Mouse (Mus musculus) hindbrain, embryonic 11.5 days (tissue): ENCODE data around the gene Rundc3b. TPM values are rescaled to one million over a fixed set of nuclear protein-coding genes. Genes with fewer than 3 reads are reported as not detected.

Source experiments
- ATAC-seq: fragments of 200-750 bp; cut with Nextera tagmentation; 2 replicates; pipeline ENCODE4 v1.8.0; 2017; ENCODE audit warnings: mild to moderate bottlenecking, moderate TSS enrichment, moderate library complexity; ENCODE audit not compliant: low FRiP score
- DNase-seq: peaks from one replicate; pipeline ENCODE4 v3.0.0-alpha.2; 2015; ENCODE audit warnings: low spot score
- H3K27ac ChIP-seq: fragments of 300-500 bp; sonication (generic); 2 replicates; pipeline ENCODE4 v1.5.1; 2014; ENCODE audit warnings: mild to moderate bottlenecking, low read depth, low read length
- H3K27me3 ChIP-seq: fragments of 300-500 bp; sonication (generic); 2 replicates; pipeline ENCODE4 v1.6.1; 2014; ENCODE audit warnings: mild to moderate bottlenecking, low read length, moderate library complexity, mixed read lengths; ENCODE audit not compliant: control insufficient read depth, insufficient read depth
- H3K36me3 ChIP-seq: fragments of 300-500 bp; sonication (generic); 2 replicates; pipeline ENCODE4 v1.6.1; 2014; ENCODE audit warnings: mild to moderate bottlenecking, low read length, moderate library complexity, mixed read lengths; ENCODE audit not compliant: control insufficient read depth, insufficient read depth
- H3K4me1 ChIP-seq: fragments of 300-500 bp; sonication (generic); replicated peaks from 2 replicates; pipeline ENCODE4 v1.6.1; 2014; ENCODE audit warnings: low read length, mixed read lengths; ENCODE audit not compliant: control insufficient read depth, insufficient read depth
- H3K4me2 ChIP-seq: fragments of 300-500 bp; sonication (generic); replicated peaks from 2 replicates; pipeline ENCODE4 v1.6.1; 2014; ENCODE audit warnings: mild to moderate bottlenecking, low read depth, low read length
- H3K4me3 ChIP-seq: fragments of 300-500 bp; sonication (generic); 2 replicates; pipeline ENCODE4 v1.5.1; 2014; ENCODE audit warnings: low read depth, low read length
- H3K9ac ChIP-seq: fragments of 300-500 bp; sonication (generic); 2 replicates; pipeline ENCODE4 v1.6.1; 2014; ENCODE audit warnings: low read depth, low read length
- H3K9me3 ChIP-seq: fragments of 300-500 bp; sonication (generic); 2 replicates; pipeline ENCODE4 v1.6.1; 2016; ENCODE audit warnings: low read length; ENCODE audit not compliant: control insufficient read depth
- WGBS: fragments of 180-500 bp; shearing (Covaris S2); extraction: QIAGEN DNeasy Blood & Tissue Kit; methylation state at CpG from one replicate; pipeline ENCODE4 v1.1.7; 2014; 5-methylcytosine and 5-hydroxymethylcytosine counted together
- polyA plus RNA-seq: library from polyadenylated mRNA; unstranded; fragments of >200 nt; fragmentation: Nextera tagmentation; extraction: Ambion mirVana; gene quantifications from 2 replicates; pipeline ENCODE4 v1.2.1, GENCODE M21; 2014

Gene Rundc3b
- 15.2 and 15.4 TPM in 2 replicates for polyA plus RNA-seq

DNA sequence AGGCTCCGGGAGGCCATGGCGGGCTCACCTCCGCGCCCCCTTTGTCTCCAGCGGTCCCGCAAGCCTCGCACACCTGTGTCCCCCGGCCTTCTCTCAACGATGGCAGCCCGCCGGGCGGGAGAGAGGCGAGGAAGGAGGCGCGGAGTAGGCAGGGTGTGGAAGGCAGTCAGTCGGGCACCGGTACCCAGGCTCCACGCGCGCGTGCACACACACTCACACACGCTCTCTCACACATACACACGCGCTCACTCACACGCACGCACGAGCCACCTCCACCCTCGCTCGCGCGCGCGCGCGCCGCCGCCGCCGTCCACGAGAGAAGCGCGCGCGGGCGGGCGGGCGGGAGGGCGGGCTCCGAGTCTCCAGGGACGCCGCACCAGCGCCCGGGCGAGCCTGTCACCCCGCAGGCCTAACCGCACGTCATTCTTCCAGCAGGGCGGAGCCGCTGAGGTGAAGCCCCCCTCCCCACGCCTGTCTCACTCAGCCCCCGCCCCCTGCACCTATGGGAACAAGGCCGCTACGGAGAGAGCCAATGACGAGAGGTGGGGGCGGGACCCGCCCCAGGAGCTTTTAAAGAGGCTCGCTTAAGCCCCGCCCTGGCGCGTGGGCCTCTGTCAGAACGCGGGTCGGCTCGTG is at the start of gene Rundc3b:
Gene Rundc3b, minus strand, starts transcription at position 357 of the 636 bp plus-strand sequence.
- H3K27me3 ChIP-seq, result no peaks in the 10 kb centered on the region
- ATAC-seq (peak; percentile 99), DNase-seq (peak; percentile 94)
- H3K27ac ChIP-seq, result peak within 1 kb of the TSS; percentile 51
- WGBS, result 0% methylated on average over 28 of the region's 74 CpGs
- H3K4me1 ChIP-seq, result no peaks in the 10 kb centered on the region
- no peaks in the 10 kb centered on the region for H3K9me3 ChIP-seq
- no peaks in the 10 kb centered on the region for H3K36me3 ChIP-seq
- H3K4me2 ChIP-seq, result peak within 1 kb of the TSS; percentile 82
- H3K9ac ChIP-seq, result peak within 1 kb of the TSS; percentile 62
- H3K4me3 ChIP-seq, result peak within 1 kb of the TSS; percentile 79

DNA sequence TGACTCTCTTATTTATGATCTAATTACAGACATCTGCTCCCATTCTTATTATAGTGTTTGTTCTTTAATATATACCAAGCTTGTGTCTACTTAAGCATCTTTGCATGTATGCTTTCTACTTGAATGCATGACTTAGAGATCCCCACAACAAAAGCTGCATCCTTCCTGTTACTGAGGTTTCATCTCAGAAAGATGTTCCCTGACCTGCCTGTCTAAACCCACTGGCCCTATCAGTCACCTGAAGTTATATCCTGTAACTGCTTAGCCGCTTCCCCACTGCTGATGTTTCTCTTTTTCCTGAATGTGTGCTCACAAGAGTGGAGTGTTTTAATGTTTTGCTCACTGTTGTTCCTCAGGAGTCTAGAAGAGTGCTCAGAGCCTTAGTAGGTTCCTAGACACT is 46.9 kb upstream of the Rundc3b start:
- no peaks in the 10 kb centered on the region for H3K27me3 ChIP-seq
- H3K9me3 ChIP-seq, result no peaks in the 10 kb centered on the region
- no peak overlapping the region for H3K9ac ChIP-seq
- H3K27ac ChIP-seq, result no peak overlapping the region
- H3K4me2 ChIP-seq, result no peak overlapping the region
- ATAC-seq, result no peak
- DNase-seq, result no peak
- no peaks in the 10 kb centered on the region for H3K36me3 ChIP-seq
- H3K4me1 ChIP-seq, result no peaks in the 10 kb centered on the region
- no peak overlapping the region for H3K4me3 ChIP-seq
- 93% methylated on average over 1 of the region's 1 CpGs for WGBS

DNA sequence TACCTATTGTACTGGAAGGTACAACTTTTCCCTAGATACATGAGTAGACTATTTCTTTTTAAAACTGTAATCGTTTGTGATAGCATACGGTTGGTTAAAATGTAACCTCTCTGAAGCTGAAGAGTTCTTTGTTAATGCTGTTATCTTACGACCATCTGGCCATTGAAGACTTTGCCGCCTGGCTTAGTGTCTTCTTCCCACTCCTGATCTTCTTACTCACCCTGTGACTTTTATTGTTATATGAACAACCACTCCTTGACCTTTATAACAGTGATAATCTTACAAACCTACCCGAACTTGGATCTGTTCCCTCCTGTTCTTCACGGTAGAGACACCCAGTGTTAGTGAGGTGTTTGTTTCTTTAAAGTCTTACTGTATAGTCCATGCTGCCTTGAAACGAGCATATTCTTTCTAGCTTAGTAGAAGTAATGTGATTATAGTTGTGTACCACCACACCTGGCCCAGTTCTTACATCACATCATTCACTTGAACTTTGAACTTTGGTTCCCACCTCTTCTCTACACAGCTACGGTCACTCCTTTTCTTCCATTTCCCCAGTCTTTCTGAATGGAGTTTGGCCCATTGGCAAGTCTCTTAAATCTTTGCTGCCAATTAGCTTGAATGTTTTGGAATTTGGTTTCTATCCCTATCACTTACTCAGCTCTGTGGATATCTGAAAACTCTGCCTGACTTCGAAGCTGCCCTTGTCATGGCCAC is 45.2 kb upstream of the Rundc3b start:
- no peak overlapping the region for H3K4me2 ChIP-seq
- H3K9ac ChIP-seq, result no peak overlapping the region
- H3K27me3 ChIP-seq, result no peaks in the 10 kb centered on the region
- WGBS, result 78% methylated on average over 9 of the region's 9 CpGs
- ATAC-seq (no peak), DNase-seq (no peak)
- no peaks in the 10 kb centered on the region for H3K4me1 ChIP-seq
- no peaks in the 10 kb centered on the region for H3K9me3 ChIP-seq
- no peak overlapping the region for H3K4me3 ChIP-seq
- no peaks in the 10 kb centered on the region for H3K36me3 ChIP-seq
- no peak overlapping the region for H3K27ac ChIP-seq

DNA sequence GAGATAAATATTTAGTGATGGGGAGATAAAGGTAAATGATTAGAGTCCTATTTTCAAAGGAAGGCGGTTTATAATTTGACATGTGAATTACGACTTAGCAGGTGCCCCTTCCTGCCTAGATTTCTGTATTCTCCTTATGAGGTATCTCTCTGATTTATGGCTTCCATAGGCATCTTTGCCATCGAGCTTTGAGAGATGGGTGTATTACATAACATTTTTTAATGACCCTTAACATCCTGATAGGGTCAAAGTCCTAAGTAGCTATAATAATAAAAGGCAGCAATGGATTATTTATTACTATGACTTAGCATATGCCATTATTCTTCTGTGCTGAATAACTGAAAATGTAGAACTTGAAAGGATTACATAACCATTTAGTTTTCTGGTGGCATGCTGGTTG is 41.9 kb upstream of the Rundc3b start:
- 77% methylated on average over 3 of the region's 3 CpGs for WGBS
- H3K36me3 ChIP-seq, result no peaks in the 10 kb centered on the region

DNA sequence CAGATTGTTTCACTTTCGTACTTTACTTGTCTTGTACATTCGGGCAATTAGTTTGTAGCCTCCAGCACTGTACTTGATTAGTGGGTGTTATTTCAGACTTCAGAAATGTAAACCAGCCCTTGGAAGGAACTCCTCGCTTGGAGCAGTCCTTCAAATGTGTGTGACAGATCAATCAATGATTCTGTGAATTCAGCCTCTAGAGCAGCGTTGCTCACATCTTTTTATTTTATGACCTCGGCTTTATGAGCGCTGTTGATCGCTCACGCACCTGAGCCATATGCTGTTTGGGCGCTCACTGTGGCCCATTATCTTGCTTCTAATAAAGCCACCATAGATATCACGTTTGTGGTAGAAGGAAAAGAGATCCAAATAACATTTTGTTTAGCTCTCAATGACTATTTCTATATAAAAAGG is 38.0 kb upstream of the Rundc3b start:
- no peak for DNase-seq
- 78% methylated on average over 10 of the region's 10 CpGs for WGBS
- no peaks in the 10 kb centered on the region for H3K4me1 ChIP-seq

More for the DNA sequence above, 41.9 kb upstream of the Rundc3b start:
- H3K4me1 ChIP-seq, result no peaks in the 10 kb centered on the region
- H3K27ac ChIP-seq, result no peak overlapping the region
- H3K4me2 ChIP-seq, result no peak overlapping the region
- no peaks in the 10 kb centered on the region for H3K27me3 ChIP-seq
- ATAC-seq (no peak), DNase-seq (no peak)
- no peaks in the 10 kb centered on the region for H3K9me3 ChIP-seq
- H3K4me3 ChIP-seq, result no peak overlapping the region
- H3K9ac ChIP-seq, result no peak overlapping the region

DNA sequence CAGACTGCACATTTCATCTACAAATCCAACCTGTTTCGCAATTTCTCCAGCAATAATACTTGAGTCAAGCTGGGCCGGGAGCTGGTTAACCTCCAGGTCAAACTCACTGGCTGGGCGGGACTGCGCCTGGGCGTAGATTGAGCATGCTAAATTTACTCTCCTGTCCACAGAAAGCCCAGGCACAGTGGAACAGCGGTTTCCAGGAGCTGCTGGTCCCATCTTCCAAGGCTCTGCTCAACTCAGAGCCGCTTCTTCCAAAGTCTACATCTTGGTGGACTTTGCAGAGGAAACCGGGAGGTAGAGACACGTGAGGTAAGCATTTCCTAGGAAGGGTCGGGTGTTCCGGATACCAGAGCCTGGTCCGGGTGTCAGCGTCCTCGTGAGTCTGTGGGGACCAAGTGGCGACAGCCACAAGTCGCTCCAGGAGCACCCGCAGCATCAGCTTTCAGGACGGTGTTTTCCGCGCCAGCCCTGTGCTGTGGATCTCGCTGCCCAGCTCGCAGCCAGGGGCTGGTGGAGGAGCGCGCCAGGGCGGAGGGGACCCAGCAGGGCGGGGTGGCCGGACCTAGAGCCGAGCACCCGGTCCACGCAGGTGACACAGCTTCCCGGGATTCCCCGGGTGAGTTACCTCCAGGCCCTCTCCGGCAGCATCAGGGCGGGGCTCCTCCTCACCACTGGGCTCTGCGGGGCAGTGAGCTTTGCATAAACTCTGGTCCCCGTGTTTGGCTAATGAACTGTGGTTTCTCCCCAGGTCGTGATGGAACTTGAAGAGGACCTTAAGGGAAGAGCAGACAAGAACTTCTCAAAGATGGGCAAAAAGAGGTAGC is 37.4 kb upstream of the Rundc3b start, which contains the start of gene Abcb1a:
Gene Abcb1a, plus strand, starts transcription at position 167 of the 827 bp plus-strand sequence.
- Histone ChIP-seq H3K4me2 (peak within 1 kb of the TSS; percentile 81), H3K9ac (peak within 1 kb of the TSS; percentile 21; the same call in 1 of the 2 replicates), H3K36me3 (no peaks in the 10 kb centered on the region), H3K4me1 (no peaks in the 10 kb centered on the region), H3K4me3 (peak within 1 kb of the TSS; percentile 34), H3K9me3 (no peaks in the 10 kb centered on the region), H3K27ac (no peak within 1 kb of the TSS), H3K27me3 (no peaks in the 10 kb centered on the region)
- ATAC-seq (peak; percentile 71), DNase-seq (peak; percentile 42)
- 7% methylated on average over 36 of the region's 37 CpGs for WGBS

More for the DNA sequence above, 38.0 kb upstream of the Rundc3b start:
- Histone ChIP-seq H3K4me2 (peak overlapping the region; percentile 81), H3K27me3 (no peaks in the 10 kb centered on the region), H3K36me3 (no peaks in the 10 kb centered on the region), H3K9me3 (no peaks in the 10 kb centered on the region), H3K27ac (no peak overlapping the region), H3K9ac (no peak overlapping the region), H3K4me3 (peak overlapping the region; percentile 34)
- ATAC-seq, result peak; percentile 51; the same call in 1 of the 2 replicates

DNA sequence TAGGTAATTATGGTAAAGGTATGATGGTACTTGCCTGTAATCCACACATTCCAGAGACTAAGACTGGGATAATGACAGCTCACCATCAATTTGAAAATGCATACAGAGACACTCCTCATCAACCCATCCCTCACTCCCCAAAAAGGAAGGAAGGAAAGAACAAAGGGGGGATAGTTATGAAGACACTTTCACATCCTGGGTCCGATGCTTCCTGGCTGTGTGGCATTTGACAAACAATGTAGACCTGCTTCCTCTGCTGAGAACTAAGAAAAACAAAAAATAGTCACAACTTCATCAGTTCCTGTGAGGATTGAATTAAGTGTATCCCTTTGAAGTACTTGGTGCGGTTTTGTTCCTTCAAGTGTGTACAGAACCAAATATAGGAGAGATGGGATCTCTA is 29.3 kb upstream of the Rundc3b start:
- no peaks in the 10 kb centered on the region for H3K9me3 ChIP-seq
- 91% methylated on average over 2 of the region's 2 CpGs for WGBS
- H3K9ac ChIP-seq, result no peak overlapping the region
- no peak overlapping the region for H3K4me2 ChIP-seq
- ATAC-seq, result no peak
- no peak for DNase-seq
- no peak overlapping the region for H3K4me3 ChIP-seq
- H3K4me1 ChIP-seq, result no peaks in the 10 kb centered on the region
- no peaks in the 10 kb centered on the region for H3K27me3 ChIP-seq
- H3K27ac ChIP-seq, result no peak overlapping the region
- H3K36me3 ChIP-seq, result no peaks in the 10 kb centered on the region

DNA sequence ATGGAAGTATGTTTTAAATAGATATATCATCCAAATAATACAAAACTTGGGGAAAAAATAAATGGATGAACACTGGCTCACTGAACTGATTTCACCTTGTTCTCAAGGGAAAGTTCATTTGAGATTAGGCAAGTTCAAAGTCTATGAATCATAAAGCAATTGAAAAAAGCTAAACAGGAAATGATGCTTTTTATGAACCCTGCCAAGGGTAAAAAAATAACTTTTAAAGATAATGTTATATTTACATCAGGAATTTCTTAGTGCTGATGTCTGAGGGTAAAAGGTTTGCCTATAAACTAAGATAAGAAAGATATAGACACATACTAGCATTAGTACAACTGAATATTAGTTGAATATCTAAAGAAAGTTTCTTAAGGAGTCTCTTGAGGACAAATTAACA is 26.0 kb upstream of the Rundc3b start:
- H3K9me3 ChIP-seq, result no peaks in the 10 kb centered on the region
- DNase-seq, result no peak
- H3K4me1 ChIP-seq, result no peaks in the 10 kb centered on the region
- H3K4me3 ChIP-seq, result no peak overlapping the region
- ATAC-seq, result no peak
- no peak overlapping the region for H3K9ac ChIP-seq
- H3K27ac ChIP-seq, result no peak overlapping the region
- H3K27me3 ChIP-seq, result no peaks in the 10 kb centered on the region
- no peak overlapping the region for H3K4me2 ChIP-seq
- H3K36me3 ChIP-seq, result no peaks in the 10 kb centered on the region
